ENCODE assay signal across 14 mouse cellular contexts in genomic region chr1:185185556-185185955, GRCm38 (mm10). TPM values are rescaled to one million over a fixed set of nuclear protein-coding genes. Genes with fewer than 3 reads are reported as not detected.
DNase-seq lines count a peak whose midpoint lies in the region; ATAC-seq and TF ChIP-seq lines count a peak whose summit lies in the region.
"Had no signal": no experiment of that assay in that cellular context is flagged by ENCODE, and none has a peak within 500 bp of the region (broad histone marks: within the 10 kb centered on the region; RNA-seq: fewer than 3 reads in every experiment).

No protein-coding gene starts in this region.

- peak; percentile 72 for DNase-seq in heart, adult 11 months
- DNase-seq in heart, adult 8-10 months (ENCODE audit: low spot score) = no peak
- peak; percentile 46 for DNase-seq in hindbrain, postnatal 0 days (ENCODE audit: low spot score)
- peak; percentile 51 for DNase-seq in midbrain, postnatal 0 days (ENCODE audit: low spot score)
- DNase-seq in Muller cell, postnatal 12 days (ENCODE audit: inconsistent ontology term) = no peak
- no peak for DNase-seq in lung, postnatal 14 days
- DNase-seq in embryo, embryonic 9.5 days (ENCODE audit: extremely low spot score) = no peak
- DNase-seq: cerebellum, adult 2 months; lung, embryonic 14.5 days had no signal

- 30% methylated on average over 9 of the region's 9 CpGs for WGBS in hindbrain, postnatal 0 days
- 28% methylated on average over 9 of the region's 9 CpGs for WGBS in midbrain, postnatal 0 days

- H3K4me1 ChIP-seq in hindbrain, postnatal 0 days (ENCODE audit: insufficient read depth, low read length) = no peaks in the 10 kb centered on the region
- peaks cover 7% of the 10 kb centered on the region for H3K4me1 ChIP-seq in midbrain, postnatal 0 days (ENCODE audit: insufficient read depth, low read length)
- H3K4me1 ChIP-seq: limb, embryonic 13.5 days had no signal

- H3K27ac ChIP-seq in hindbrain, postnatal 0 days = no peak overlapping the region
- no peak overlapping the region for H3K27ac ChIP-seq in midbrain, postnatal 0 days (ENCODE audit: low read depth, low read length)
- H3K27ac ChIP-seq: embryonic facial prominence, embryonic 10.5 days; kidney, postnatal 0 days; limb, embryonic 13.5 days; neural tube, embryonic 13.5 days had no signal

- H3K4me3 ChIP-seq in hindbrain, postnatal 0 days (ENCODE audit: low read length) = no peak overlapping the region
- no peak overlapping the region for H3K4me3 ChIP-seq in midbrain, postnatal 0 days (ENCODE audit: low read depth, low read length)
- H3K4me3 ChIP-seq: embryonic facial prominence, embryonic 10.5 days; limb, embryonic 13.5 days; neural tube, embryonic 13.5 days had no signal

- TF ChIP-seq CTCF in hindbrain, postnatal 0 days (IDR thresholded peaks at IDR 0.05; ENCODE audit: low read depth) = no peak
- no peak for TF ChIP-seq CTCF in midbrain, postnatal 0 days (IDR thresholded peaks at IDR 0.05)

- no peaks in the 10 kb centered on the region for H3K9me3 ChIP-seq in hindbrain, postnatal 0 days (ENCODE audit: low read length)
- no peaks in the 10 kb centered on the region for H3K9me3 ChIP-seq in midbrain, postnatal 0 days (ENCODE audit: low read length)
- H3K9me3 ChIP-seq: embryonic facial prominence, embryonic 10.5 days; limb, embryonic 13.5 days; neural tube, embryonic 13.5 days had no signal

- no peaks in the 10 kb centered on the region for H3K36me3 ChIP-seq in hindbrain, postnatal 0 days (ENCODE audit: insufficient read depth, low read length)
- no peaks in the 10 kb centered on the region for H3K36me3 ChIP-seq in midbrain, postnatal 0 days (ENCODE audit: insufficient read depth, low read length)
- H3K36me3 ChIP-seq: embryonic facial prominence, embryonic 10.5 days; limb, embryonic 13.5 days; neural tube, embryonic 13.5 days had no signal

- no peaks in the 10 kb centered on the region for H3K27me3 ChIP-seq in hindbrain, postnatal 0 days (ENCODE audit: insufficient read depth, low read length)
- no peaks in the 10 kb centered on the region for H3K27me3 ChIP-seq in midbrain, postnatal 0 days (ENCODE audit: insufficient read depth, low read length)
- H3K27me3 ChIP-seq: limb, embryonic 13.5 days; neural tube, embryonic 13.5 days had no signal

- peak; percentile 42 for ATAC-seq in common myeloid progenitor, adult 5-6 weeks (replicated peaks; ENCODE audit: low read depth, poor library complexity, severe bottlenecking)
- ATAC-seq in hindbrain, postnatal 0 days = peak; percentile 46
- ATAC-seq in midbrain, postnatal 0 days (ENCODE audit: low FRiP score) = no peak

- no peak overlapping the region for H3K4me2 ChIP-seq in hindbrain, postnatal 0 days (ENCODE audit: low read depth, low read length)
- no peak overlapping the region for H3K4me2 ChIP-seq in midbrain, postnatal 0 days (ENCODE audit: low read depth, low read length, poor library complexity, severe bottlenecking)
- H3K4me2 ChIP-seq: limb, embryonic 13.5 days; lung, embryonic 14.5 days; neural tube, embryonic 13.5 days had no signal

- no peak overlapping the region for H3K9ac ChIP-seq in hindbrain, postnatal 0 days (replicated peaks; ENCODE audit: low read length)
- no peak overlapping the region for H3K9ac ChIP-seq in midbrain, postnatal 0 days (replicated peaks; ENCODE audit: low read length, poor library complexity, severe bottlenecking)
- H3K9ac ChIP-seq: limb, embryonic 13.5 days; lung, embryonic 14.5 days; neural tube, embryonic 13.5 days had no signal

RNA-seq across cellular contexts. Expression of gene Rab3gap2, which starts 18.4 kb away (rescaled TPM):
- total RNA-seq in heart, adult 8-10 months (2022) = 10 to 100 TPM; 19.6 to 23.0 (median 20.8) TPM
- 43.5 and 50.6 TPM in 2 replicates for total RNA-seq in common myeloid progenitor, adult 5-6 weeks (2017)
- total RNA-seq in hindbrain, postnatal 0 days (2014; rRNA removed) = 31.7 and 34.4 TPM in 2 replicates
- polyA plus RNA-seq in hindbrain, postnatal 0 days (2015; fragmentation: Nextera tagmentation; extraction: Ambion mirVana) = 19.3 and 19.7 TPM in 2 replicates
- 29.8 and 32.0 TPM in 2 replicates for total RNA-seq in midbrain, postnatal 0 days (2014; rRNA removed)
- 19.3 and 20.2 TPM in 2 replicates for polyA plus RNA-seq in midbrain, postnatal 0 days (2015; fragmentation: Nextera tagmentation; extraction: Ambion mirVana)

Comparison
In these comparisons a context has a peak if more than half of its experiments do, and no peak if none do; other contexts are left out.
1. DNase-seq: peak in heart, adult 11 months (single experiment), hindbrain, postnatal 0 days (single experiment) and midbrain, postnatal 0 days (single experiment); none in heart, adult 8-10 months (single experiment), Muller cell, postnatal 12 days (single experiment), lung, postnatal 14 days (single experiment) and embryo, embryonic 9.5 days (single experiment).